Mouse (Mus musculus): ENCODE measurements around the gene Vps4a.
"Not testable (repeated sequence)": the region's sequence is repeated elsewhere in the genome, so short reads cannot be mapped to it uniquely, and the experiment has no call there.

The Vps4a gene

GRCm38 (mm10) chr8:107030650-107031576, at the start of gene Vps4a:
Gene Vps4a (plus strand): TSS chr8:107031222.
- peak; percentile 95 for DNase-seq

GRCm38 (mm10) chr8:106985404-106985821, 45.6 kb upstream of the Vps4a start:
- peak; percentile 25 for DNase-seq

- no peak for DNase-seq
Measured at GRCm38 (mm10) chr8:106985951-106986350, 45.1 kb upstream of the Vps4a start.

GRCm38 (mm10) chr8:106987557-106987956, 43.5 kb upstream of the Vps4a start:
- no peak for DNase-seq

- peak; percentile 57 for DNase-seq
Measured at GRCm38 (mm10) chr8:106991393-106991792, 39.6 kb upstream of the Vps4a start.

- not testable (repeated sequence) for DNase-seq
Measured at GRCm38 (mm10) chr8:106996339-106996738, 34.7 kb upstream of the Vps4a start.

- DNase-seq, result no peak
Measured at GRCm38 (mm10) chr8:106997416-106997815, 33.6 kb upstream of the Vps4a start.

- DNase-seq, result no peak
Measured at GRCm38 (mm10) chr8:106999068-106999467, 32.0 kb upstream of the Vps4a start.

GRCm38 (mm10) chr8:107002532-107002931, 28.5 kb upstream of the Vps4a start:
- DNase-seq, result peak; percentile 87

- peak; percentile 49 for DNase-seq
Measured at GRCm38 (mm10) chr8:107007795-107008194, 23.2 kb upstream of the Vps4a start.

- no peak for DNase-seq
Measured at GRCm38 (mm10) chr8:107012666-107013065, 18.4 kb upstream of the Vps4a start.

- no peak for DNase-seq
Measured at GRCm38 (mm10) chr8:107014915-107015314, 16.1 kb upstream of the Vps4a start.

GRCm38 (mm10) chr8:107023479-107023878, 7.5 kb upstream of the Vps4a start:
- no peak for DNase-seq

- no peak for DNase-seq
Measured at GRCm38 (mm10) chr8:107029310-107029709, 1.7 kb upstream of the Vps4a start.

- DNase-seq, result no peak
Measured at GRCm38 (mm10) chr8:107030058-107030457, 964 bp upstream of the Vps4a start.

GRCm38 (mm10) chr8:107031577-107032090, 612 bp downstream of the Vps4a start:
- DNase-seq, result no peak

GRCm38 (mm10) chr8:107033609-107034008, 2.6 kb downstream of the Vps4a start:
- DNase-seq, result not testable (repeated sequence)

GRCm38 (mm10) chr8:107035641-107036040, 4.6 kb downstream of the Vps4a start:
- no peak for DNase-seq

GRCm38 (mm10) chr8:107036626-107037025, 5.6 kb downstream of the Vps4a start:
- DNase-seq, result no peak

- DNase-seq, result no peak
Measured at GRCm38 (mm10) chr8:107040632-107041031, 9.6 kb downstream of the Vps4a start.

GRCm38 (mm10) chr8:107045478-107045877, 14.5 kb downstream of the Vps4a start:
- no peak for DNase-seq

- no peak for DNase-seq
Measured at GRCm38 (mm10) chr8:107046976-107047375, 16.0 kb downstream of the Vps4a start.

GRCm38 (mm10) chr8:107048061-107048941, 17.3 kb downstream of the Vps4a start, which contains the start of gene Pdf:
Gene Pdf (minus strand): TSS chr8:107048614.
- DNase-seq, result peak; percentile 86

All from right cerebral cortex, adult 18-20 months (tissue).